Mouse (Mus musculus) neural tube, embryonic 14.5 days (tissue): ENCODE results near the gene Tmem238. TPM values are rescaled to one million over a fixed set of nuclear protein-coding genes. Genes with fewer than 3 reads are reported as not detected.

Source experiments
- ATAC-seq: fragments of 200-750 bp; cut with Nextera tagmentation; 2 replicates; pipeline ENCODE4 v1.8.0; 2017; ENCODE audit warnings: low read depth, mild to moderate bottlenecking, moderate TSS enrichment, moderate library complexity
- H3K27ac ChIP-seq: fragments of 300-500 bp; sonication (generic); 2 replicates; pipeline ENCODE4 v1.5.1; 2014; ENCODE audit warnings: low read depth, mild to moderate bottlenecking, control low read depth, low read length, moderate library complexity, mixed read lengths
- H3K27me3 ChIP-seq: fragments of 300-500 bp; sonication (generic); 2 replicates; pipeline ENCODE4 v1.6.1; 2014; ENCODE audit warnings: low read length; ENCODE audit not compliant: control insufficient read depth, insufficient read depth
- H3K36me3 ChIP-seq: fragments of 300-500 bp; sonication (generic); 2 replicates; pipeline ENCODE4 v1.6.1; 2014; ENCODE audit warnings: low read length, mixed read lengths; ENCODE audit not compliant: control insufficient read depth, insufficient read depth
- H3K4me1 ChIP-seq: fragments of 300-500 bp; sonication (generic); 2 replicates; pipeline ENCODE4 v1.6.1; 2014; ENCODE audit warnings: low read length; ENCODE audit not compliant: control insufficient read depth, insufficient read depth
- H3K4me2 ChIP-seq: fragments of 300-500 bp; sonication (generic); 2 replicates; pipeline ENCODE4 v1.6.1; 2014; ENCODE audit warnings: mild to moderate bottlenecking, low read depth, low read length, control low read depth
- H3K4me3 ChIP-seq: fragments of 300-500 bp; sonication (generic); 2 replicates; pipeline ENCODE4 v1.5.1; 2014; ENCODE audit warnings: low read depth, low read length, control low read depth, mixed read lengths
- H3K9ac ChIP-seq: fragments of 300-500 bp; sonication (generic); replicated peaks from 2 replicates; pipeline ENCODE4 v1.6.1; 2014; ENCODE audit warnings: low read depth, mild to moderate bottlenecking, control low read depth, low read length, mixed read lengths
- H3K9me3 ChIP-seq: fragments of 300-500 bp; sonication (generic); 2 replicates; pipeline ENCODE4 v1.6.1; 2016; ENCODE audit warnings: low read length; ENCODE audit not compliant: control insufficient read depth
- WGBS: fragments of 180-500 bp; shearing (Covaris S2); extraction: QIAGEN DNeasy Blood & Tissue Kit; methylation state at CpG from one replicate; pipeline ENCODE4 v1.1.7; 2014; 5-methylcytosine and 5-hydroxymethylcytosine counted together
- polyA plus RNA-seq: library from polyadenylated mRNA; unstranded; fragments of >200 nt; fragmentation: Nextera tagmentation; extraction: Ambion mirVana; gene quantifications from 2 replicates; pipeline ENCODE4 v1.2.1, GENCODE M21; 2014

Tmem238 gene
- 3.5 and 3.6 TPM in 2 replicates for polyA plus RNA-seq

GRCm38 (mm10) chr7:4789436-4789935, at the start of gene Tmem238:
Gene Tmem238 (minus strand): TSS chr7:4789656.
- WGBS: 10% methylated on average over 40 of the region's 40 CpGs
- ATAC-seq: 0 out of 2 replicates have a peak, but pooled peaks have one; percentile 10
- H3K4me2 ChIP-seq: peak within 1 kb of the TSS; percentile 84

GRCm38 (mm10) chr7:4837639-4838038, 48.2 kb upstream of the Tmem238 start:
- 7% methylated on average over 1 of the region's 1 CpGs for WGBS

More at GRCm38 (mm10) chr7:4789436-4789935, at the start of gene Tmem238:
- Histone ChIP-seq H3K27ac (peak within 1 kb of the TSS; percentile 55), H3K9me3 (no peaks in the 10 kb centered on the region), H3K9ac (peak within 1 kb of the TSS; percentile 80), H3K4me3 (peak within 1 kb of the TSS; percentile 54), H3K36me3 (peaks cover 3% of the 10 kb centered on the region; the same call in 1 of the 2 replicates), H3K27me3 (no peaks in the 10 kb centered on the region), H3K4me1 (peaks cover 12% of the 10 kb centered on the region)

GRCm38 (mm10) chr7:4836351-4836792, 46.9 kb upstream of the Tmem238 start:
- peak overlapping the region; percentile 86 for H3K4me2 ChIP-seq
- no peaks in the 10 kb centered on the region for H3K9me3 ChIP-seq
- ATAC-seq: peak; percentile 93
- no peaks in the 10 kb centered on the region for H3K36me3 ChIP-seq
- H3K9ac ChIP-seq: peak overlapping the region; percentile 82
- peaks cover 2% of the 10 kb centered on the region; the same call in 1 of the 2 replicates for H3K27me3 ChIP-seq
- WGBS: under 1% methylated on average over 51 of the region's 51 CpGs
- H3K4me1 ChIP-seq: 0 out of 2 replicates have a peak, but pooled peaks cover 3% of the 10 kb centered on the region
- peak overlapping the region; percentile 91 for H3K27ac ChIP-seq
- peak overlapping the region; percentile 56 for H3K4me3 ChIP-seq

More at GRCm38 (mm10) chr7:4837639-4838038, 48.2 kb upstream of the Tmem238 start:
- Histone ChIP-seq H3K9me3 (no peaks in the 10 kb centered on the region), H3K4me2 (no peak overlapping the region), H3K4me1 (peaks cover 11% of the 10 kb centered on the region), H3K27ac (no peak overlapping the region), H3K9ac (no peak overlapping the region), H3K27me3 (no peaks in the 10 kb centered on the region), H3K36me3 (no peaks in the 10 kb centered on the region), H3K4me3 (no peak overlapping the region)
- no peak for ATAC-seq

- H3K4me3 ChIP-seq: peak overlapping the region; percentile 56
- peak overlapping the region; percentile 91 for H3K27ac ChIP-seq
- no peaks in the 10 kb centered on the region for H3K9me3 ChIP-seq
- 4% methylated on average over 30 of the region's 34 CpGs for WGBS
- H3K9ac ChIP-seq: peak overlapping the region; percentile 82
- 0 out of 2 replicates have a peak, but pooled peaks cover 3% of the 10 kb centered on the region for H3K4me1 ChIP-seq
- H3K27me3 ChIP-seq: peaks cover 3% of the 10 kb centered on the region; the same call in 1 of the 2 replicates
- H3K4me2 ChIP-seq: peak overlapping the region; percentile 86
- ATAC-seq: no peak; the same call in 1 of the 2 replicates
- H3K36me3 ChIP-seq: no peaks in the 10 kb centered on the region
Measured at GRCm38 (mm10) chr7:4835631-4836327, 46.3 kb upstream of the Tmem238 start.

GRCm38 (mm10) chr7:4830476-4830875, 41.0 kb upstream of the Tmem238 start:
- 6% methylated on average over 12 of the region's 12 CpGs for WGBS
- H3K36me3 ChIP-seq: peaks cover 13% of the 10 kb centered on the region

GRCm38 (mm10) chr7:4825365-4825764, 35.9 kb upstream of the Tmem238 start:
- no peak overlapping the region for H3K4me3 ChIP-seq
- no peaks in the 10 kb centered on the region for H3K9me3 ChIP-seq
- WGBS: 45% methylated on average over 4 of the region's 4 CpGs
- H3K9ac ChIP-seq: no peak overlapping the region
- ATAC-seq: no peak
- no peak overlapping the region for H3K27ac ChIP-seq
- H3K27me3 ChIP-seq: no peaks in the 10 kb centered on the region
- no peak overlapping the region for H3K4me2 ChIP-seq
- no peaks in the 10 kb centered on the region for H3K4me1 ChIP-seq
- H3K36me3 ChIP-seq: peaks cover 13% of the 10 kb centered on the region

More at GRCm38 (mm10) chr7:4830476-4830875, 41.0 kb upstream of the Tmem238 start:
- H3K9me3 ChIP-seq: no peaks in the 10 kb centered on the region
- H3K27ac ChIP-seq: no peak overlapping the region
- no peak for ATAC-seq
- H3K4me1 ChIP-seq: 0 out of 2 replicates have a peak, but pooled peaks cover 3% of the 10 kb centered on the region
- H3K27me3 ChIP-seq: peaks cover 3% of the 10 kb centered on the region; the same call in 1 of the 2 replicates
- no peak overlapping the region for H3K4me3 ChIP-seq
- no peak overlapping the region for H3K9ac ChIP-seq
- no peak overlapping the region for H3K4me2 ChIP-seq

GRCm38 (mm10) chr7:4822162-4822907, 32.9 kb upstream of the Tmem238 start:
- no peaks in the 10 kb centered on the region for H3K4me1 ChIP-seq
- no peaks in the 10 kb centered on the region for H3K27me3 ChIP-seq
- H3K4me3 ChIP-seq: no peak overlapping the region
- 80% methylated on average over 6 of the region's 6 CpGs for WGBS
- no peaks in the 10 kb centered on the region for H3K9me3 ChIP-seq
- ATAC-seq: no peak
- H3K36me3 ChIP-seq: no peaks in the 10 kb centered on the region
- no peak overlapping the region for H3K27ac ChIP-seq
- no peak overlapping the region for H3K9ac ChIP-seq
- H3K4me2 ChIP-seq: no peak overlapping the region

GRCm38 (mm10) chr7:4821690-4822089, 32.2 kb upstream of the Tmem238 start:
- no peaks in the 10 kb centered on the region for H3K4me1 ChIP-seq
- WGBS: 75% methylated on average over 4 of the region's 4 CpGs
- H3K36me3 ChIP-seq: no peaks in the 10 kb centered on the region
- no peak for ATAC-seq
- no peak overlapping the region for H3K9ac ChIP-seq
- no peak overlapping the region for H3K27ac ChIP-seq
- no peaks in the 10 kb centered on the region for H3K27me3 ChIP-seq
- H3K4me2 ChIP-seq: no peak overlapping the region
- no peak overlapping the region for H3K4me3 ChIP-seq
- H3K9me3 ChIP-seq: no peaks in the 10 kb centered on the region
